Mouse (Mus musculus) central nervous system, embryonic 11.5 days (tissue): ENCODE results near the gene Vamp3. TPM values are rescaled to one million over a fixed set of nuclear protein-coding genes. Genes with fewer than 3 reads are reported as not detected.

ENCODE experiments used
- polyA plus RNA-seq: library from polyadenylated mRNA; depleted of rRNA; stranded (reverse); fragments of >200 nt; gene quantifications from 2 replicates; pipeline ENCODE4 v1.2.3, GENCODE M21; 2012; rRNA removed

Gene Vamp3
- 88.3 and 95.8 TPM in 2 replicates for polyA plus RNA-seq

DNA sequence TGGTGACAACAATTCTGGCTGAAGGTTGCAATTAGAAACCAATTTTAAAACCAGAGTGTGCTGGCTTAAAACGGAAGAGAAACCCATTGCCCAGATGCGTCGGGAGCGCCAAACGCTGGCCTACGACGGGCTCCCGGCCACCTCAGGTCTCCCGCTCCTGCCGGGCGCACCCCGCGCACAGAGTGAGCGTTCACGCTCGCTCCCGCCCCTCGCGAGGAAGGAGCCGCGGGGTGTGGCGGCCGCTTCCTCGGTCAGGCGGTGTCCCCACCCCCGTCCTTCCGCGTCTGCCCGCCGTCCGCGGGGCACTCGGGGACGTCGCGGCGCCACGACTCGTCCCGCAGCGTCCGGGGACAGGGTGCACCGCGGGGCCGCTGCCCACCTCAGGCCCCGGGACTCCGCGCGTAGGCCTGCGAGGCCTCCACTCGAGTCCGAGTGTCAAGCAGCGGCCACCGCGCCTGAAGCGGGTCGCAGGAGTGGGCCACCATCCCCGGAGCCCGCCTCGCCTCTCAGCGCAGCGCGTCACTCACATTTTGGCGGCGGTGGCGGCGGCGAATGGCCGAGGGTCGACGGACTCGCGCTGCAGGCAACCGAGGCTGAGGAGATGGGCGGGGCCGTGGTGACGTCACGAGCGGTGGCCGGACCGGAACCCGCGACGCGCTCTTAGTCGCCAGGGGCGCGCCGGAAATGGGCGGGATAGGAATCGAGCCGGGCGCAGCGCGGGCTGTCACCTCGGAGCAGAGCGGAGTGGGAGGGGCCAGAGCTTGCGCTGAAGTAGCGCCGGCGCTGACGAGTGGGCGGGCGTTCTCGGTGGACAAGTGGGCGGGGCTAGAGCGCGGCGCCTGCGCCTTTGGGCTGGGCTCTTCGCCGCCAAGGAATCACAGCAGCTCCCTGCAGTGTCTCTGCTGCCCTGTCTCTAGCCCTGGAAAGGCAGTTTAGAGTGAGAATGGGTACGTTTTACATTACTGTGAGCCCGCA, at the start of gene Vamp3:
Gene Vamp3, minus strand, starts transcription at position 617 of the 975 bp plus-strand sequence.

DNA sequence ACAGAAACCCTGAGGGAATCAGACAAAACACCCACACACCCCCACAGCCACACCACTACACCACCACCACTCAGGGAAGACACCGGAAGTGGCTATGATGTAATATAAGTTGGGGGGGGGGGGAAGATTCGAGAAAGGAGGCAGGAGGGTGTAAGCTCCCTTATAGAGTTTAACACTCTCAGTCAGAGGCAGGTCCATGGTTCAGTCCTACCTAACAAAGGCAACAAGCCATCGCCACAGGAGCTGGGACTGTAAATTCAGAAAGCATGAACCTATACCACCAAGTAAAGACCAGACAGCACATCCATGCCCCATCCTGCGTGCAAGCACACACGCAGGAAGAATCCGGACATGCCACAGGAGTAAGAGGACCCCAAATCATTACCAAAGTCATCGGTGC, 31.5 kb upstream of the Vamp3 start, which contains the start of gene Gm13090:
Gene Gm13090, plus strand, starts transcription at position 301 of the 400 bp plus-strand sequence.

DNA sequence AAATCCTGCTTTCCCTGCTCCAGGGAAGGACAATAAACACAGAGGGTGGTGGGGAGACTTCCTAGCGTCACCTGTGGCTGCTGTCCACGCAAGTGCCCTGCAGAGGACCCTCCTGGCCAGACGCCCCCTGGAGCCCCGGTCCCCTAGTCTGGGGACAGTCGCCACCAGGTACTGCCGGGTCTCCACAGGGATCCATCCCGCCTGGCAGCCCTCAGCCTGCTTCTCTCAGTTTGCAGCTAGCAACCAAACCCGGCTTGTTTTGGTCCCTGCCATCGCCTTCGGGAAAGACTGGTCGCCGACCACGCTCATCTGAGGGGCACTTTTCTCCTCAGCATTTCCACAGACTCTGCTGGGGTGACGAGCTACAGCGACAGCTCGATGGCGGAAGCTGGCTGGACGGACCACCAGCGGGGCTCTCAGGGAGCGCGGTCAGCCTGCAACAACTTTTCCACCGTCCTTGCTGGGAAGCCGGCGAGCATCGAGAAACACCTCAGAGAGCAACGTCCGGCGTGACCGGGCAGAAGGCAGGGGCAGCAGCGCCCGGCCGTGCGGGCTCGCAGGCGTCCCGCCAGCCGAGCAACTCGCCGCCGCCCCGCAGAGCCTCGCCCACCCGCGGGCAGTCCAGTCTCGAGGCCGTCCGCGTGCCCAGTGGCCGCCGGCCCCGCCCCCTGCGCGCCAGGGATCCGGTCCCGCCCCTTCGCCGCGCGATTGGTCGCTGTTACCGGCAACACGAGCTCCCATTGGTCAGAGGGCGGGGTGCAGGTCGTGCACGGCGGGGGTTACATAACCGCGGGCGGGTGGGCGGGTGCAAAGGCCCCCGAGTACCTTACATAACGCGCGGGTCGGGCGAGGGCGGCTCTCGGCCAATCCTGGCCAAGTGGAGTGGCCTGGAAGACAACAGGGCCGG, 13.5 kb downstream of the Vamp3 start, which contains the start of gene Per3:
Gene Per3, minus strand, starts transcription at position 629 of the 907 bp plus-strand sequence.

Other genes starting within 250 kb of the Vamp3 start
- gene Errfi1, start 204.0 kb downstream of the Vamp3 start, polyA plus RNA-seq, result 12.5 and 23.0 TPM in 2 replicates
- 340 and 411 TPM in 2 replicates for gene Park7, start 143.5 kb downstream of the Vamp3 start, polyA plus RNA-seq
- 0.16 and 0.40 TPM in 2 replicates for gene Tnfrsf9, start 143.4 kb downstream of the Vamp3 start, polyA plus RNA-seq
- gene Uts2, start 60.9 kb downstream of the Vamp3 start, polyA plus RNA-seq, result not detected in 2 replicates
- gene Per3, start 13.3 kb downstream of the Vamp3 start, polyA plus RNA-seq, result 5.5 and 6.8 TPM in 2 replicates
- not detected in 2 replicates for gene Gm13090, start 31.6 kb upstream of the Vamp3 start, polyA plus RNA-seq